Mouse (Mus musculus) frontal cortex, postnatal 14 days (tissue): ENCODE results near the gene Pnpla1.
A peak's percentile ranks its signal among the peaks of the same experiment; 100 is the strongest.
"Not testable (repeated sequence)": the region's sequence is repeated elsewhere in the genome, so short reads cannot be mapped to it uniquely, and the experiment has no call there.

Experiments
- DNase-seq, 2 experiments: peaks; one replicate each; pipeline ENCODE4 v3.0.0; 2022; ENCODE audit warnings: low spot score in 2 of 2

The Pnpla1 gene

DNA sequence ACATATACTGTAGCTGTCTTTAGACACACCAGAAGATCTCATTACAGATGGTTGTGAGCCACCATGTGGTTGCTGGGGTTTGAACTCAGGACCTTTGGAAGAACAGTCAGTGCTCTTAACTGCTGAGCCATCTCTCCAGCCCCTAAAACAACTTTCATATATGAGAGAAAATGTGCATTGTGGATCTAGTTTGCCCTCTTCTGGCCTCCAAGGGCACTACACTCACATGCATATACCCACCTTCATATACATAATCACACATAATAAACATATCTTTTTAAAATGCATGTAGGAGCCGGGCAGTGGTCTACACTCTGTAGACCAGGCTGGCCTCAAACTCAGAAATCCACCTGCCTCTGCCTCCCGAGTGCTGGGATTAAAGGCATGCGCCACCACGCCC is 16.3 kb upstream of the Pnpla1 start:
- not testable (repeated sequence) for DNase-seq

DNA sequence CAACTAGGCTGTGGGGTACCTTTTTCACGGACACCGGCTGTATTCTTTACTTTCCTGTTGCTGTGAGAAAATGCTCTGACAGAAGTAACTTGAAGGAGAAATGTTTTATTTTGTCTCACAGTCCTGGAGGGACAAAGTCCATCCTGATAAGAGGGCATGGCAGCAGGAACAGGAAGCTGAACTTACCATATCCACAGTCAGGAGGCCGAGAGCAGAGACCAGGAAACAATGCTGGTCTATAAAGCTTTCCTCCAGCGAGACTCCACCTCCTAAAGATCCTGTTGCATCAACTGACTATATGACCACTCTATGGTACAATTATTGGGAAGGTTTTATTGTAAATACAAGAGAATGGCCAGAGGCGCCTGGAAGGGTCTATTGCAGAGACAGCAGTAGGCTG is 14.5 kb upstream of the Pnpla1 start:
- DNase-seq, result no peak

- DNase-seq, result no peak
Measured at GRCm38 (mm10) chr17:28846974-28847617, 11.1 kb upstream of the Pnpla1 start.

GRCm38 (mm10) chr17:28850511-28850910 is 7.7 kb upstream of the Pnpla1 start:
- no peak for DNase-seq

DNA sequence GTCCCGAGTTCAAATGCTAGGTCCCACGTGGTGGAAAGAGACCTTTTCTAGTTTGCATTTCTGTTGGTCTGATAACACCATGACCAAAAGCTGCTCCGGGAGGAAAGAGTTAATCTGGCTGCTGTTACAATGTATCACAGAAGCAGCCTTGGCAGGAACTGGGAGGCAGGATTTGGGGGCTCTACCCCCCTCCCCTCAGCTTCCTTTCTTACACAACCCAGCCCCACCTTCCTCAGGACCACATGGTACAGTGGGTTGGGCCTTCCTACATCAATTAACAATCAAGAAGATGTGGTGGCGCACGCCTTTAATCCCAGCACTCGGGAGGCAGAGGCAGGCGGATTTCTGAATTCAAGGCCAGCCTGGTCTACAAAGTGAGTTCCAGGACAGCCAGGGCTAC is 3.8 kb upstream of the Pnpla1 start:
- DNase-seq, result no peak

GRCm38 (mm10) chr17:28855166-28855885 is 2.9 kb upstream of the Pnpla1 start:
- no peak for DNase-seq

DNA sequence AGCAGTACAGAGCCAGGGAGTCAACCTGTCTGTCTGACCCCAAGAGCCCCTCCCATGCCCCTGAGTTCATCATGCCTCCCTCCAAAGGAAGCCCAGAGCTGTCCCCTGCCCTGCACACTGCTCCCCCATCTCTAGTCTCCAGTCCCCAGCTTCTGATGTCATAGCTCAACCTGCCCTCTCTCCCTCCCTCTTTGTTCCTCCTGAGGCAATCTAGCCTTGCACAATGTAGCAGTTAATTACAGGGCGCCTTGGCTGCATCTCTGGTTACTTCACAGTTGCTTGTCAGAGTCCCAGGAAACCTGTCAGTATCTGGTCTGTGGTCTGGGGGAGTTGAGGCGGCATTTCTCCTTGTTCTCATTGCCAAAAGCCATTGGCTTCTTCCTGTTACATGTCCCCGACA is 2.2 kb upstream of the Pnpla1 start:
- no peak for DNase-seq

DNA sequence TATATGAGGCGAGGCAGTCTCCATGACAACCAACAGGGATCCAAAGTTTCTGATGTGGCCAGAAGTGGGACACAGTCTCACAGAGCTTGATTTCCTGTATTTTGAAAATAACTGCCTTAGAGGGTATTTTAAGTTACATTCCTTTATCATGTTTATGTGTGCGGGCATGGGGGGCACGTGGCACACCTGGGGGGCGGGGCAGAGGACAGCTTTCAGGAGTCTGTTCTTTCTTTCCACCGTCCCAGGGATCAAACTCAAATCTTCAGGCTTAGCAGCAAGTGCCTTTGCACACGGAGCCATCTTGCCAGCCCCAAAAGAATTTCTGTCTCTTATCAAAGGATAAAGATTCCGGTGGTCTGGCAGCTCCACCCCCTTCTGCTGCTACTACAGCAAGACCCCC is 5.7 kb downstream of the Pnpla1 start:
- DNase-seq, result no peak

GRCm38 (mm10) chr17:28864464-28864863 is 6.3 kb downstream of the Pnpla1 start:
- DNase-seq, result no peak

DNA sequence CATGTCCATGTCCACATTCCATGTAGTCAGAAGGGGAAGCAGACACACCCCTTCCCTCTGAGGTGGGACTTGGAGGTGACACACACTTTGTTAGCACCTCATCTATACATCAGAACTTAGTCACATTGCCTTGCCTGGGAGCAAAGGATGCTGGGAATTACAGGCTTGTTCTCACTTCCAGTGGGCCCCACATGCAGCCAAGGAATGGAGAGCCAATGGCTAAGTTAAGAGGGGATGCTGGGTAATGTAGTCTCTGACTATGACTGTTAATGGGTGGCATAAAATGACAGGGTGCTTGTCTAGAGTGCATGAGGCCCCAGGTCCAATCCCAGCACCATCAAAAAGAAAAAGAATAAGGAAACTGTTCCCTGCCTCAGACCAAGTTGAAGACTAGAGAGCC is 8.7 kb downstream of the Pnpla1 start:
- DNase-seq, result no peak

GRCm38 (mm10) chr17:28867381-28867780 is 9.2 kb downstream of the Pnpla1 start:
- no peak for DNase-seq

- peak; percentile 62 to 74 for DNase-seq
Measured at GRCm38 (mm10) chr17:28869412-28870110, 11.3 kb downstream of the Pnpla1 start.

DNA sequence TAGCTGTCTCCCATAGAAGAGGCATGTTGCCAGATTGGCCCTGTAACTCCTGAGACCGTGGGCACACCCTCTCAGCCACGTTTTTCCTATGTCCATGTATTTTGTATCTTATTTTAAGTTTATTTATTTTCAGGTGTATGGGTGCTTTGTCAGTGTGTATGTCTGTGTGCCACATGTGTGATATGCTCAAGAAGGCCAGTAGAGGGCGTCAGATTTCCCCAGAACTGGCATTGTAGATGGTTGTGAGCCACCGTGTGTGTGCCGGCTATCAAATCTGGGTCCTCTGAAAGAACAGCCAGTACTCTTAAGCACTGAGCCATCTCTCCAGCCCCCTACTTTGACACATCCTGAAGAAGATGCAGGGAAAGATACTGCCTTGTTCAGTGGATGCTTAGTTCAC is 12.2 kb downstream of the Pnpla1 start:
- DNase-seq, result no peak

DNA sequence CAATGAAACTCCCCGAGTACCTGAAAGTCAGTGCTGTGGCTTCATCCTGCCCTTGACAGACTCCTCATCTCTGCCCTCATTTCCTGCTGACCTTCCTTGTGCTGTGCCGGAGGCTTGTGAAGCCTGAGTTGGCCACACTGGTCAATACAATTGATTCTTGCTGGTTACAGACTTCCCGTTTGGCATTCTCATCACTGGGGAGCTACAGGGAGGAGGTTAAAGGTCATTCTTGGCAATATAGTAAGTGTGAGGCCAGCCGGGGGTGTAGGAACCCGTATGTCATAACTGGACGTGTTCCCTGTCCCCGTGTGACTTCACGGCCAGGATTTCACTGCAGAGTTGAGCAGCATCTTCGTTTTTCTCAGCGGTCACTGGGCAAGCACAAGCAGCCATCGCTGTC is 13.6 kb downstream of the Pnpla1 start:
- DNase-seq, result no peak

DNA sequence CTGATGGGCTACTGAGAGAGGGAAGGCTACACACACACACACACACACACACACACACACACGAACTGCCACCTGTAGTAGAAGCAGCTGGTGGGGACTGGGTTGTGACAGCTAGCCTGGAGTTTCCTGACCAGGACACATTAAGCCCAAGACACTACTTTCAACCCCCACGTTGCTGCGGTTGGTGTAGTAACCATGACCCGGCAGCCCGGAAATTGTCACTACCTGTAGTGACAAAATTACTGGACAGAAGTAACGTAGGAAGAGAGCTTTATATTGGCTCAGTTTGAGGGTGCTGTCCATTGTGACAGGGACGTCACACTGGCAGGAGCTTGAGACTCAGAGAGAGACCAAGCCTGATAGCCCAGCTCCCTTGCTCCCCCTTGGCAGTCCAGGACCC is 14.1 kb downstream of the Pnpla1 start:
- DNase-seq, result no peak

GRCm38 (mm10) chr17:28874216-28874615 is 16.0 kb downstream of the Pnpla1 start:
- no peak for DNase-seq

- no peak for DNase-seq
Measured at GRCm38 (mm10) chr17:28874825-28875224, 16.6 kb downstream of the Pnpla1 start.

GRCm38 (mm10) chr17:28875316-28875715 is 17.1 kb downstream of the Pnpla1 start:
- peak; percentile 49 to 56 for DNase-seq

DNA sequence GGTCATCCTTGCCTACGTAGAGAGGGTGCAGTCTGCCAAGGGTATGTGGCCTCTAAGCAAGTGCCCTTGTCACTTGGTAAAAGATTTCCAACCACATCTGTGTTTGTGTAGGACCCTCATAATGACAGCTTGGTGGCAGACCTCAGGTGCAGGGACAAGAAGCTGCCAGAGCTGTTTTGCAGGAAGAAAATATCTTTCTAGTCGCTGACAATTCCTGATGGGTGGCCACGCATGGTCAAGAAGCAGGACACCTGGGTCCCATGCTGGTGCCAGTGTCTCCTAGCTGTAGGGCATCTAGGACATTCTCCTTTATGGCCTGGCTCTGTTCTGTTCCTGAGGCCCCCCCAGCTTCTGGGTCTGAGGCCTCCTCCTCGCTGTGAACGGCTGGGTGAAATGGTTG is 18.1 kb downstream of the Pnpla1 start:
- no peak for DNase-seq

DNA sequence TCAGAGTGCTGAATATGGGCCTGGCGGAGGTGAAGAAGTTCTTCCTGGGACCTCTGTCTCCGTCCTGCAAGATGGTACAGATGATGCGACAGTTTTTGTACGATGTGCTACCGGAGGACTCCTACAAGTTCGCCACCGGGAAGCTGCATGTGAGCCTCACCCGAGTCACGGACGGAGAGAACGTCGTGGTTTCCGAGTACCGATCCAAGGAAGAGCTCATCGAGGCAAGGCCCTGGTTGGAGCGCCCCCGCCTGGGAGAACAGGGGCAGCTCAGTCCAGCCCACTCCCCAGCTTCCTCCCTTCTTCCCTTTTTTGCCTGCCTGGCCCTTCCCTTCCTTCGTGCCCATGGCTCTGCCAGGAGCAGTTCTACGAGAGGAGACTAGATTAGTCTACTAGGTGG is 18.6 kb downstream of the Pnpla1 start:
- no peak for DNase-seq

DNA sequence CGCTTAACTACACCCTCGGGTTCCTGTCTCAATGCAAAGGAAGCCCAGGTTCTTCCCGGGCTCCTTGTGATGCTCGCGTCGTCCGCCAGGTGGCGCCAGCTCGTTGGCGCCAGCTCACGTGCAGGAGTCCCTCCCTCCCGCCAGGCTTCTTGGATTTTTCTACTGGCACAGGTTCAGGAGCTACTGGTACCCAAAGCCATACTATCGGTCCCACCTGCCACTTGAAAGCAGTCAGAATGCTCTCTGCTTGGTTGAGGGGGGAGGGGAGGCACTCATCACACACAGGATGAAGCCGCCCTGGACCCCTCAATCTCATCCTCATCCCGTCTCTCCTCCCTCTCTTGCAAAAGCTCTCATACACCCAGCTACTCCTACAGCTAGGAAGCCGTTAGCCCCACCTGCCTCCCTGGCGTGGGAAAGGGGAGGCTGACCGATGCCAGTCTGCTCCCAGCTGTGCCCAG is 21.8 kb downstream of the Pnpla1 start:
- peak; percentile 62 to 67 for DNase-seq

DNA sequence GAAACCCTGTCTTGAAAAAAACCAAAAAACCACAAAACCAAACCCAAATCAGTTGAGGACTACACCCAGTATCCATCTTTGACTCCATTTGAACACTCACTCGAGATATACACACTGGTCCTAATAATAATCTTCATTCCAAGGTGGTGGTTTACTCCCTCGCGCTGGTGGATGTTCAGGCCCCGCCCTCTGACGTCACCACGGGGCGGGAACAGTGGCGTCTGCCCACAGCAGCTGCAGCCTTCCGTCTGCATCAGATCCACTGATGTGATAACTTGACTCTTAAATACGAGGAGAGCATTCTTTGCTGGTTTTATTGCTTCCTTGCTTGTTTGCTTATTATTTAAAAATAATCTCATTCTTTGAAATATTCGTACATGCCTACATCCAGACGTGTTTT is 24.1 kb downstream of the Pnpla1 start:
- DNase-seq, result peak in 1 of 2 experiments; percentile 47

DNA sequence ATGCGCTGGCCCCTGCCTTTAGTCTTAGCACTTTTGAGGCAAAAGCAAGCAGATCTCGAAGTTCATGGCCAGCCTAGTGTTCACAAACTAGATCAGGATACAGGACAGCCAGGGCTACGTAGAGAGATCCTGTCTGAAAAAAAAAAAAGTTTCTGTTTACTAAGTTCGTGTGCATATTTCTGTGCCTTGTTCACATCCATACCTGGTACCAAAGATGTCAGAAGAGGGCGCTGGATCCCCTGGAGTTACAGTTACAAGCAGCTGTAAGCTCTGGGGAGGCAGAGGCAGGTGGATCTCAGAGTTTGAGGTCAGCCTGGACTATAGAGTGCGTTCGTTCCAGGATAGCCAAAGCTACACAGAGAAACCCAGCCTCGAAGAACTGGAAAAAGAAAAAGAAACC is 24.6 kb downstream of the Pnpla1 start:
- DNase-seq, result no peak
